Mouse (Mus musculus) frontal cortex, adult (tissue): ENCODE results near the gene Ncdn.

ENCODE experiments used
- ATAC-seq: cut with Nextera tagmentation; 2 replicates; pipeline ENCODE4 v1.9.2; 2017; ENCODE audit warnings: mild to moderate bottlenecking, moderate library complexity, mixed read lengths; ENCODE audit not compliant: low TSS enrichment

Gene Ncdn

GRCm38 (mm10) chr4:126753268-126754230 is at the start of gene Ncdn, which contains the start of gene AU040320:
Ncdn (minus strand) TSS chr4:126753438.
AU040320 (plus strand) TSS chr4:126753544.
- ATAC-seq, result peak; percentile 81

GRCm38 (mm10) chr4:126802174-126802573 is 48.9 kb upstream of the Ncdn start:
- no peak for ATAC-seq

- ATAC-seq, result peak; percentile 73; the same call in 1 of the 2 replicates
These were observed 39.3 kb upstream of the Ncdn start for GRCm38 (mm10) chr4:126792341-126793102.

GRCm38 (mm10) chr4:126782996-126783395 is 29.8 kb upstream of the Ncdn start:
- peak; percentile 42; the same call in 1 of the 2 replicates for ATAC-seq

GRCm38 (mm10) chr4:126782512-126782911 is 29.3 kb upstream of the Ncdn start:
- no peak for ATAC-seq

GRCm38 (mm10) chr4:126781871-126782270 is 28.6 kb upstream of the Ncdn start:
- ATAC-seq, result no peak

- ATAC-seq, result no peak; the same call in 1 of the 2 replicates
These were observed 26.9 kb upstream of the Ncdn start for GRCm38 (mm10) chr4:126779826-126780775.

- peak; percentile 72 for ATAC-seq
These were observed 25.9 kb upstream of the Ncdn start for GRCm38 (mm10) chr4:126779148-126779581.

GRCm38 (mm10) chr4:126775182-126775581 is 21.9 kb upstream of the Ncdn start:
- ATAC-seq, result no peak

- no peak for ATAC-seq
These were observed 20.6 kb upstream of the Ncdn start for GRCm38 (mm10) chr4:126773871-126774270.

- no peak for ATAC-seq
These were observed 17.6 kb upstream of the Ncdn start for GRCm38 (mm10) chr4:126770831-126771230.

GRCm38 (mm10) chr4:126769800-126770563 is 16.7 kb upstream of the Ncdn start:
- no peak for ATAC-seq

- no peak for ATAC-seq
These were observed 10.2 kb upstream of the Ncdn start for GRCm38 (mm10) chr4:126763483-126763882.

GRCm38 (mm10) chr4:126762586-126763359 is 9.5 kb upstream of the Ncdn start:
- ATAC-seq, result no peak

GRCm38 (mm10) chr4:126759435-126759834 is 6.2 kb upstream of the Ncdn start:
- ATAC-seq, result no peak

- ATAC-seq, result no peak
These were observed 5.1 kb upstream of the Ncdn start for GRCm38 (mm10) chr4:126758299-126758698.

- ATAC-seq, result no peak
These were observed 3.5 kb upstream of the Ncdn start for GRCm38 (mm10) chr4:126756766-126757165.

GRCm38 (mm10) chr4:126754736-126755374 is 1.6 kb upstream of the Ncdn start:
- ATAC-seq, result no peak

GRCm38 (mm10) chr4:126754231-126754611 is 983 bp upstream of the Ncdn start:
- no peak for ATAC-seq
